Mouse (Mus musculus) liver, embryonic 11.5 days (tissue): ENCODE data around the gene Prpf18. TPM values are rescaled to one million over a fixed set of nuclear protein-coding genes. Genes with fewer than 3 reads are reported as not detected.

Experiments used
- ATAC-seq: fragments of 200-750 bp; cut with Nextera tagmentation; replicated peaks from 2 replicates; pipeline ENCODE4 v1.8.0; 2017; ENCODE audit warnings: moderate number of reproducible peaks, mild to moderate bottlenecking, moderate TSS enrichment, moderate library complexity; ENCODE audit not compliant: low FRiP score
- DNase-seq: peaks from one replicate; pipeline ENCODE4 v3.0.0-alpha.2; 2017; ENCODE audit warnings: low spot score
- H3K27ac ChIP-seq: fragments of 300-500 bp; sonication (generic); 2 replicates; pipeline ENCODE4 v1.5.1; 2014; ENCODE audit warnings: mild to moderate bottlenecking, low read depth, low read length, control low read depth
- H3K27me3 ChIP-seq: fragments of 300-500 bp; sonication (generic); replicated peaks from 2 replicates; pipeline ENCODE4 v1.6.1; 2014; ENCODE audit warnings: low read length, mixed read lengths; ENCODE audit not compliant: control insufficient read depth, insufficient read depth
- H3K36me3 ChIP-seq: fragments of 300-500 bp; sonication (generic); 2 replicates; pipeline ENCODE4 v1.6.1; 2014; ENCODE audit warnings: mild to moderate bottlenecking, low read length, moderate library complexity, mixed read lengths; ENCODE audit not compliant: control insufficient read depth, insufficient read depth
- H3K4me1 ChIP-seq: fragments of 300-500 bp; sonication (generic); replicated peaks from 2 replicates; pipeline ENCODE4 v1.6.1; 2014; ENCODE audit warnings: low read length, mixed read lengths; ENCODE audit not compliant: control insufficient read depth, insufficient read depth
- H3K4me2 ChIP-seq: fragments of 300-500 bp; sonication (generic); 2 replicates; pipeline ENCODE4 v1.6.1; 2014; ENCODE audit warnings: mild to moderate bottlenecking, control low read depth, moderate library complexity
- H3K4me3 ChIP-seq: fragments of 300-500 bp; sonication (generic); 2 replicates; pipeline ENCODE4 v1.5.1; 2014; ENCODE audit warnings: low read depth, low read length, control low read depth
- H3K9ac ChIP-seq: fragments of 300-500 bp; sonication (generic); 2 replicates; pipeline ENCODE4 v1.6.1; 2014; ENCODE audit warnings: low read depth, low read length, control low read depth
- H3K9me3 ChIP-seq: fragments of 300-500 bp; sonication (generic); 2 replicates; pipeline ENCODE4 v1.6.1; 2016; ENCODE audit warnings: low read length, inconsistent platforms, mixed read lengths; ENCODE audit not compliant: control insufficient read depth
- whole genome bisulfite sequencing: fragments of 180-500 bp; shearing (Covaris S2); extraction: QIAGEN DNeasy Blood & Tissue Kit; methylation state at CpG from one replicate; pipeline ENCODE4 v1.1.7; 2014; 5-methylcytosine and 5-hydroxymethylcytosine counted together
- polyA plus RNA-seq: library from polyadenylated mRNA; unstranded; fragments of >200 nt; fragmentation: Nextera tagmentation; extraction: Ambion mirVana; gene quantifications from 2 replicates; pipeline ENCODE4 v1.2.1, GENCODE M21; 2014

Prpf18 gene
- 37.1 and 39.9 TPM in 2 replicates for polyA plus RNA-seq

DNA sequence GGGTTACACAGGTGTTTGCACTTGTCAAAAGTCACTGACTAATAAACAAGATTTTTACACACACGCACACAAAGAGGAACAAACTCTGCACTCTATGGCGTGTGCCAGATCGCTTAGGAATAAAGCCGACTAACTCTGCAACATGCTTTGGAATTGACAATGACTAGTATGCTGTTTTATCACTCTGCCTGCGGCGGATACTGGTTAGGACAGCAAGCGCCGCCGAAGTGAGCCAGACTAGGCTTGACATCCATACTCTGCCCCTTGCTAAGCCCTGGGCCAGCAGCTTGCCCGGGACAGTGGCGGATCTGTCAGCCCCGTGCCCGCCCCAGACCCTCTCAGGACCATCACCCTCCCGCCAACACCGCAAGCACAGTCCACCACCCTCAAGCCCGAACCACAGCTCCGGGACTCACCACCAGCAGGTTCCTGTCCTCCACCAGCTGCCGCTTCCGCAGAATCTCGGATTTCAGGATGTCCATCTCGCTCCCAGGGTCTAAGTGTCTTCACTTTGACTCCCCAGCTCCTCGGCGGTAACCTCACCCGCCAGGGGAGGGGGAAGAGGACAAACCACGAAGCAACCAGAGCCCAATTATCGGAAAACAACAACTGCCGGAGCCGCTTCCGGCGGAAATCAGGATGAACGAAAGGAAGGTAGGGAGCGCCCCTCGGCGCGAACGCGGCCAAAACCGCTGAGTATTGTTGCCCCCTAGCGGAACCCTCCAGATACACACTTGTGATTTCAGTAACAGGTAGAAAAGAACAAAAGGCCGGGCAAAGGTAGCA, at the start of gene Prpf18:
TSS of gene Prpf18 (minus strand) at position 614 of the 786 bp plus-strand sequence.
- Histone ChIP-seq H3K27me3 (no peaks in the 10 kb centered on the region), H3K4me1 (peaks cover 3% of the 10 kb centered on the region), H3K4me3 (peak within 1 kb of the TSS; percentile 95), H3K4me2 (peak within 1 kb of the TSS; percentile 81), H3K9ac (peak within 1 kb of the TSS; percentile 91), H3K27ac (peak within 1 kb of the TSS; percentile 54), H3K36me3 (0 out of 2 replicates have a peak, but pooled peaks cover 4% of the 10 kb centered on the region), H3K9me3 (no peaks in the 10 kb centered on the region)
- WGBS: 1% methylated on average over 40 of the region's 40 CpGs
- ATAC-seq: peak; percentile 93
- peak; percentile 89 for DNase-seq

DNA sequence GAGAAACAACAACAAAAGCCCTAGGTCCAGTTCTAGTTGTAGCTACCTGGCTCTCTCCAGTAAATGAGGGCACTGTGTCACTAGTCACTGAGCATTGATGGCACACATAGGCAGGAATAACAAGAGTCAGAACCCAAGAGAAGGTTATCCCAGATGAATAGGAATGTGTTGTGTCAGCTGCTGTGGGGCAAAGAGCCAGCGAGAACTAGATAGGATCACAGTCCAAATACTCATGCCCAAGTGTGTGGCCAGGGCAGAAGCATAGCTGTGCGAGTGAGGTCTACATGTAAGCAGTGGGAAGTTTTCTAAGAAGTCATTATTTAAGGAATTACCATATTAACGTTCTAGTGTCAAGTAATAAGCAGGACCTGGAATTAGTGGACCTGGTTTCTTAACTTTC, 28.0 kb upstream of the Prpf18 start:
- H3K27ac ChIP-seq: no peak overlapping the region
- ATAC-seq: no peak
- no peak overlapping the region for H3K9ac ChIP-seq
- no peaks in the 10 kb centered on the region for H3K27me3 ChIP-seq
- no peaks in the 10 kb centered on the region for H3K4me1 ChIP-seq
- H3K4me3 ChIP-seq: no peak overlapping the region
- no peaks in the 10 kb centered on the region for H3K9me3 ChIP-seq
- H3K36me3 ChIP-seq: no peaks in the 10 kb centered on the region
- no peak overlapping the region for H3K4me2 ChIP-seq
- DNase-seq: no peak
- 76% methylated on average over 3 of the region's 3 CpGs for WGBS

DNA sequence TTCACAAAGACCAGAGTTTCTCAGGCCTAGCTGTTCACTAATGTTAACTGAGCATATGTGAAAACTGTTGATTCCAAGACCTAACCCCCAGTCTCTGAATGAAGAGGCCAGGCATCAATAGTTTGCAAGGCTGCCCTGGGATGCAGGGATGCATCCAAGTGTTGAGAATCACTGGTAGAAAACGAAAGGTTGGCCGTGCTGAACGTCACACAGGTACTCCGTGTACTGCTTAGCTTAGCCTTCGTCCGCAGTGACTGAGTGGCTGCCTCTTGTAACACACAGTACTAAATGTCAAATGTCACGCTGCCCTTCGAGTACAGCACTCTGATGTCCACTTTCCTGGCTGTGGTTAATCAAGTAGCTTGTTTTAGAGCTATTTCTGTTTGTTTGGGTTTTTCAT, 19.7 kb upstream of the Prpf18 start:
- Histone ChIP-seq H3K27me3 (no peaks in the 10 kb centered on the region), H3K4me1 (no peaks in the 10 kb centered on the region), H3K4me2 (no peak overlapping the region), H3K4me3 (no peak overlapping the region), H3K9ac (no peak overlapping the region), H3K27ac (no peak overlapping the region), H3K9me3 (no peaks in the 10 kb centered on the region), H3K36me3 (no peaks in the 10 kb centered on the region)
- no peak for DNase-seq
- 89% methylated on average over 8 of the region's 8 CpGs for WGBS
- no peak for ATAC-seq

DNA sequence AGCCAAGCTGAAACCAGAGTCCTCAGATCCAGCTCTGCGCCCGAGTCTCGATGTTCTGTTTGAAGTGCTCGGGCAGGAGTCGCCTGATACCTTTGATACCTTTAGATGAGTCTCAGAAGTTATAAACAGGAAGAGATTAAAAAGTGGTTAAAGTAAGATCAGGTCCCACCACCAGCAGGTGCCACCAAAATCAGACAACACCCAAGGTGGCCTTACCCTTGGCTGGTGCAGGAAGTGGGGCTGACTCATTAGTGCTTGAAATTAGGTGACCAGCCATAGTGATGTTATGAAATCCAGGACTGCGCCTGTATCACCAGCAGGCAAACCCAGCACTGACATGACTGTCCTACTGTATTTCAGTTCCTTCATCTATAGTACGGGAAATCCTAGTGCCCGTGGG, 17.8 kb upstream of the Prpf18 start:
- H3K4me1 ChIP-seq: no peaks in the 10 kb centered on the region
- no peak for ATAC-seq

GRCm38 (mm10) chr2:4668626-4669025, 16.7 kb upstream of the Prpf18 start:
- H3K27me3 ChIP-seq: no peaks in the 10 kb centered on the region
- DNase-seq (no peak), ATAC-seq (no peak)
- no peaks in the 10 kb centered on the region for H3K9me3 ChIP-seq
- 63% methylated on average over 2 of the region's 2 CpGs for WGBS
- no peak overlapping the region for H3K9ac ChIP-seq
- H3K4me2 ChIP-seq: no peak overlapping the region
- H3K4me3 ChIP-seq: no peak overlapping the region
- no peaks in the 10 kb centered on the region for H3K4me1 ChIP-seq
- no peak overlapping the region for H3K27ac ChIP-seq
- no peaks in the 10 kb centered on the region for H3K36me3 ChIP-seq

More for the DNA sequence above, 17.8 kb upstream of the Prpf18 start:
- no peaks in the 10 kb centered on the region for H3K9me3 ChIP-seq
- H3K9ac ChIP-seq: no peak overlapping the region
- no peaks in the 10 kb centered on the region for H3K36me3 ChIP-seq
- H3K4me2 ChIP-seq: no peak overlapping the region
- no peak overlapping the region for H3K27ac ChIP-seq
- WGBS: 84% methylated on average over 8 of the region's 8 CpGs
- DNase-seq: no peak
- H3K4me3 ChIP-seq: no peak overlapping the region
- H3K27me3 ChIP-seq: no peaks in the 10 kb centered on the region

GRCm38 (mm10) chr2:4660677-4661076, 8.8 kb upstream of the Prpf18 start:
- H3K9me3 ChIP-seq: no peaks in the 10 kb centered on the region
- H3K36me3 ChIP-seq: no peaks in the 10 kb centered on the region
- H3K4me3 ChIP-seq: no peak overlapping the region
- H3K4me1 ChIP-seq: no peaks in the 10 kb centered on the region
- 65% methylated on average over 2 of the region's 2 CpGs for WGBS
- no peak overlapping the region for H3K9ac ChIP-seq
- no peak overlapping the region for H3K4me2 ChIP-seq
- DNase-seq (no peak), ATAC-seq (no peak)
- no peak overlapping the region for H3K27ac ChIP-seq
- no peaks in the 10 kb centered on the region for H3K27me3 ChIP-seq

DNA sequence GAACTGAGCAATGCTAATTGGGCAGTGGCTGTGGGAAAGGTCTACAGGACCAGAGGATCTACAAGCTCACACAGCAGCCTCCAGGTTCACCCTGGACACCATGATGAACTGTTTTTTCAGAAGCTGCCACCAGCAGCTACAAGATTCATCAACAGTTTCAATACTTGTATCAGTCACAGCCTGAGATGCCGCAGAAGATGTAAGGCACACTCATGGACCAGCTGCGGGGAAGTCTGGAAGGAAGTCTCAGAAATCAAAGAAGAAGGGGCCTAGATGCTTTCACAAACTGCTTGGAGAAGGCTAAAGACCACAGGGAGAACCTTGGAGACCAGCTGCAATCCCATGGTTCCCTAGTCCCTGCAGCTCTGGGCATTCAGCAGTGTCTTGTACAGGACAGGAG, 2.3 kb downstream of the Prpf18 start:
- no peak overlapping the region for H3K4me2 ChIP-seq
- no peak for DNase-seq
- H3K9me3 ChIP-seq: no peaks in the 10 kb centered on the region
- WGBS: 89% methylated on average over 2 of the region's 2 CpGs
- H3K4me3 ChIP-seq: 0 out of 2 replicates have a peak overlapping the region, but pooled peaks have one; percentile 5
- H3K9ac ChIP-seq: no peak overlapping the region
- H3K27me3 ChIP-seq: no peaks in the 10 kb centered on the region
- no peak overlapping the region for H3K27ac ChIP-seq
- ATAC-seq: no peak
- peaks cover 3% of the 10 kb centered on the region for H3K4me1 ChIP-seq
- peaks cover 8% of the 10 kb centered on the region for H3K36me3 ChIP-seq

DNA sequence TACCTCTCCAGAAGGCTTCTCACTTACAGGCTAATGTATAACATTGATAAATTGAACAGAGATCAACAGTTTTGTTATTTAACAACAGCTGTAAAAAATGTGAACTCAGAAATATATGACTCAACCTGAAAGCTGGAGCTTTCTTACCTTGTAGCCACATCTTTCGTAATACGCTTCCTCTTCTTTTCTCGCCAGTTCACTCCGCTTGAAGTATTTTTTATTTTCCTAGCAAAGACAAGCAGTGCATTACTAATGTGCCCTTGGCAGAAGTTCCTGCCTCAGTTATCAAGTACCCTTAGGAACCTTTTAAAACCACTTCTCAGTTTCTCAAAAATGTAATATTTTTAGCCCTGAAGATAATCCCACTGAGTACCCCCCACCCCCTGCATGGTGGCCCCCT, 3.8 kb downstream of the Prpf18 start:
- no peak overlapping the region for H3K9ac ChIP-seq
- no peaks in the 10 kb centered on the region for H3K27me3 ChIP-seq
- ATAC-seq: no peak
- H3K4me2 ChIP-seq: no peak overlapping the region
- no peak for DNase-seq
- 93% methylated on average over 4 of the region's 4 CpGs for WGBS
- peaks cover 3% of the 10 kb centered on the region for H3K4me1 ChIP-seq
- no peak overlapping the region for H3K27ac ChIP-seq
- no peaks in the 10 kb centered on the region for H3K9me3 ChIP-seq
- H3K4me3 ChIP-seq: no peak overlapping the region
- H3K36me3 ChIP-seq: peaks cover 15% of the 10 kb centered on the region

GRCm38 (mm10) chr2:4645066-4645465, 6.8 kb downstream of the Prpf18 start:
- Histone ChIP-seq H3K4me1 (no peaks in the 10 kb centered on the region; the same call in 1 of the 2 replicates), H3K36me3 (peaks cover 25% of the 10 kb centered on the region), H3K9me3 (no peaks in the 10 kb centered on the region), H3K4me3 (no peak overlapping the region), H3K9ac (no peak overlapping the region), H3K4me2 (no peak overlapping the region), H3K27me3 (no peaks in the 10 kb centered on the region), H3K27ac (no peak overlapping the region)
- DNase-seq: no peak
- no peak for ATAC-seq
- WGBS: 88% methylated on average over 4 of the region's 4 CpGs
